Mouse (Mus musculus) embryo, embryonic 9.5 days (tissue): ENCODE measurements around the gene Pank4.
A peak's percentile ranks its signal among the peaks of the same experiment; 100 is the strongest.

Source experiments
- DNase-seq: peaks from one replicate; pipeline ENCODE4 v3.0.0-alpha.2; 2017; ENCODE audit errors: extremely low spot score

Pank4 gene

DNA sequence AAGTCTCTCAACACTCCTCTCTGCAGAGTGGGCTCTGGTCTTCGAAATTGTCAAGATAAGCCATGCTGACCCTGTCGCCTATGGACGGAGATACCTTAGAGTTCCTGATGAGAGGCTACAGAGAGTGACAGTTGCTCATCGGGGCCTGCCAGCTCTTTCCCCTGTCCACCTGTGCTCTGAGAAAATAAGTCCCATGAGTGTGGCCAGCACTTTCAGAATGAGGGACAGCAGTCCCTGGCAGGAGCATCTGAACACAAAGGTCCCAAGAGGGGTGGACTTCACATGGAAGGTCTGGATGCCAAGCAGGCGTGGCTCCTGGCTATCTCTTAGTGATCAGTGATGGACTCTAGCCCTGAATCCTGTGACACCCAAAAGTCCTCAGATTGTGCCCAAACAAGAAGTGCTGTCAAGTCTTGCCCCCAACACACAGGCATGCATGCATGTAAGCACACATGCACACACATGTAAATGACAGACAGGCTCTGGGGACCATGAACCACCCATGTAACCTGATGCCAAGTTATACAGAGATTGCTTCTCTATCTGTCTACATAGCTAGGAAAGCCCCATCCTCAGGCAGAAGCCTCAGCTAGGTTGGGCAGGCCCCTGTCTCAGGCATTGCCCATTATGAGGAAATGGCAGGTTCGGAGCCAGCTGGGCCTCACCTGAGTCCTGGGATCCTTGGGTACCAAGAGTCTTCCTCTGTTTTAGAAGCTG, 20.4 kb upstream of the Pank4 start:
- no peak for DNase-seq

- DNase-seq = peak; percentile 72
Measured at GRCm38 (mm10) chr4:154944121-154944590, 19.8 kb upstream of the Pank4 start.

- DNase-seq = peak; percentile 87
Measured at GRCm38 (mm10) chr4:154946319-154946718, 17.6 kb upstream of the Pank4 start.

GRCm38 (mm10) chr4:154948066-154948939, 15.6 kb upstream of the Pank4 start:
- no peak for DNase-seq

GRCm38 (mm10) chr4:154948940-154949588, 14.9 kb upstream of the Pank4 start:
- DNase-seq = no peak

GRCm38 (mm10) chr4:154949589-154949982, 14.3 kb upstream of the Pank4 start:
- no peak for DNase-seq

DNA sequence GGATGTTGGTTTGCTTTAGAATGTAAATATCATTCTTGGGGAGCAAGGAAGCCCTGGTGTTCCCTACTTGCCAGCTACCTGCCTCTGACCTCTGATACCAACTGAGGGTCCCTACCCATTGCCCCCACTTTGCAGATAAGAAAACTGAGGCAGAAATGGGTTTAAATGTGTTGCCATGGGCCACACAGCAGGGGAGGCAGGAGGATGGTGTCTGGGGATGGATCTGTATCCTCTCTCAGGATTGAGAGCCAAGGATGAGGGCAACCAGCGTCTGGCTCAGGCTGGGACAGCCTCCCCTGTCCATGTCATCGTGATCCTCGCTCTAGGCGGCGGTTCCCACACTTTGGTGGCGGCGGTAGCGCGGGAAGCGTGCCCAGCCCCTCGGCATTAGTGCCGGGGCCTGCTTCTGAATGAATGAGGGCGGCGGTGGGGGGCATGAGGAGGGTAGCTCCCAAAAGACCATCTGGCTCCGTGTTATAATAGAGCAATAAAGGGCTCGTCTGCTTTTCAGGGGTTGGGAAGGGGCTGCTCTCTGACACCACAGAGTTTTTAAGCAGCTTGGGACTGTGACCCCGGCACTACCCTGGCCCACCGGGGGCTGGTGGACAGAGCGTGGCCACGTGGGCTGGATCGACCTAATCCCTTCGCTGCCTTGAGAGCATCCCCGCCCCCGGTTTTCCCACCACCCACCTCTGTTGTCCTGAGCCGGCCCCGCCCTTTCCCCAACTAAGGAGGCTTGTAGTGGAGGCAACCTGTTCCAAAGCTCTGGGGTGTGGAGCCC, 11.3 kb upstream of the Pank4 start:
- DNase-seq = peak; percentile 76

DNA sequence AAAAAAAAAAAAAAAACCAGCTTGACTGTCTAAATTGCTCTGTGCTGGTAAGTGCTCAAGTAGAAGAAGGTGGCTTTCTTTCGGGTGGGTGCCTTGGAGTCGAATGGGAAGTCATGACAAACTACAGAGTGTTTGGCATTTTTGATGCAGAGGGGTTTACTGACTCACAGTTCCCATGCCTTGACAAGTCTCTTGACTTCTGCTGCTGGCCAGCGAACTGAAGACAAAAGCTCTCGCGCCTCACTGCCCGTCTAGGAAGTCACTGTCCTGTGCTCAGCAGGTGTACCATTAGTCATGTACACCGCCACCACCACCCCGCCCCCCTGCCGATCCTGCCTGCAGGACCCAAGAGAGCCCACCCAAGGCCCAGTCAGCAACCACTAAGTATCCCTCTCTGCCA, 7.3 kb upstream of the Pank4 start:
- no peak for DNase-seq

DNA sequence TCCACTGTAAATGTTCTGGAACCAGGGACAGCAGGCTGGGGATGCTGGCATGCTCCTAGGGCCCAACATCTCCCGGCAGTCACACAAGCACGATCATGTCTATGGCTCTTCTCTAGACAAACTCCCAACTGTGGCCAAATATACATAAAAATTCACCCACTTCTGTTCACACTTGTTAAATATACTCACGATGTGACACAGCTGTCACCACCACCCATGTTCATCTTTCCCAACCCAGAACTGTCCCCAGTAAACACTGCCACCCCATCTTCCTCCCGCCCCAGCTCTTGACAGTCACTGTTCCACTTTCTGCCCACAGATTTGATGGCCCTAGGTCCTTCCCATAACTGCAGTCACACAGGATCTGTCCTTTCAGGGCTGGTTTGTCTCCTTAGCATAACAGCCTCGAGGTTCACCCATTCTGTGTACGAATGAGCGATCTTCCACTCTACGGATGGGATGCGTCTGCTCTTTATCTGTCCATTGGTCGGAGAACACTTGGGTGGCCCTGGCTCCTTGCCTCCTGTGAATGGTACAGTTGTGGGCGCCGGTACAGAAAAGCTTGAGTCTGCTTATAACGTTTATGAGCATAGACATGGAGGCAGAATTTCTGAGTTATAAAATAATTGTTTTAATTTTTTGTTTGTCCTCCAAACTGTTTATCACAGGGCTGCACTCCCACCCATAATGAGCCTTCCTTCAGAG, 6.5 kb upstream of the Pank4 start:
- no peak for DNase-seq

DNA sequence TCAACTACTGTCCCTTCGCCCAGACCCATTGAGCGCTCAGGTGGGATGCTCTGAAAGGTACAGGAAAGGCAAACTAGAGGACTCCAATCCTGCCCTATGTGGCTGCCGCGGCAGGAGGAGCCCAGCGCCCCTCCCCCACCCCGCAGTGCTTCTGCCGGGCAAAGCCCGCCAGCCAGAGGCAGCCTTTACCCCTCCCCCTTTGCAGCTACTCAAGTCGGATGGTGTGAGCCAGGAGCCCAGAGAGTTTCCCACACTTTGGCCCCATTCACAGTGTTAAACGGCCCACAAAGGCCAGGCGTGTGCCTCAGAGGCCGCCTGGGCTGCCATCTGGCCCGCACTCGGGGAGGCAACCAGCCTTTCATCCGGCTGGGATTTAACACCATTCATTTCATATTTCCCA, 5.8 kb upstream of the Pank4 start:
- DNase-seq = peak; percentile 83

GRCm38 (mm10) chr4:154958621-154959020, 5.3 kb upstream of the Pank4 start:
- no peak for DNase-seq

- DNase-seq = no peak
Measured at GRCm38 (mm10) chr4:154960021-154960689, 3.8 kb upstream of the Pank4 start.

DNA sequence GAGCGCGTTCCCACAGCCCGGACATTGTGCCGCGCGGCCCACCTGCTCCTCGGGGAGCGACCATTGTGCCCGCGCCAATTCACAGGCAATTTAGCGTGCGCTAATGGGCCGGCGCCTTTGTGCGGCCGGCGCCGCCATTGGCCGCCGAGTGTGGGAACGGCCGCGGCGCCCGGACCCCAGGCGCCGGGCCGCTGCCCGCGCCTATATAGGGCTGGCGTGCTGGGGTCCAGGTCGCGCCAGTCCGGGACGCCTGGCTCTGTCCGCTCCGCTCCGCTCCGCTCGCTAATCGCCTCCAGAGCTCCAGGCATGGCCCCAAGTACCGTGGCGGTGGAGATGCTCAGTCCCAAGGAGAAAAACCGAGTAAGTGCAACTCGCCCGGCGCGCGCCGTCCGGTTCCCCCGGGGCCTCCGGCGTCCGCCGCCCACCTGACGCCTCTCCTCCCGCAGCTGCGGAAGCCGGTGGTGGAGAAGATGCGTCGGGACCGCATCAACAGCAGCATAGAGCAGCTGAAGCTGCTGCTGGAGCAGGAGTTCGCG, 3.2 kb upstream of the Pank4 start, which contains the start of gene Hes5:
TSS of gene Hes5 (plus strand) at position 234 of the 536 bp plus-strand sequence.
- DNase-seq = peak; percentile 83

DNA sequence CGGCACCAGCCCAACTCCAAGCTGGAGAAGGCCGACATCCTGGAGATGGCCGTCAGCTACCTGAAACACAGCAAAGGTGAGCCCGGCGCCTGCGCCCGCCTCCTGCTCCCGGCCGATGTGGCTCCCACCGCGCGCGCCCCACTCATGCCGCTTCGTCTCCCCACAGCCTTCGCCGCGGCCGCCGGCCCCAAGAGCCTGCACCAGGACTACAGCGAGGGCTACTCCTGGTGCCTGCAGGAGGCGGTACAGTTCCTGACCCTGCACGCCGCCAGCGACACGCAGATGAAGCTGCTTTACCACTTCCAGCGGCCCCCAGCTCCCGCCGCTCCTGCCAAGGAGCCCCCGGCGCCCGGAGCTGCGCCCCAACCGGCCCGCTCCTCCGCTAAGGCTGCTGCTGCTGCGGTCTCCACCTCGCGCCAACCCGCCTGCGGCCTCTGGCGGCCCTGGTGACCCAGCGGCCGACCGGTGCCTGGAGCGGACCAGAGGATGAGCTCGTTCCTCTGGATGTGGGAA, 2.6 kb upstream of the Pank4 start:
- peak; percentile 66 for DNase-seq

- DNase-seq = no peak
Measured at GRCm38 (mm10) chr4:154961911-154962310, 2.0 kb upstream of the Pank4 start.

GRCm38 (mm10) chr4:154962683-154963082, 1.2 kb upstream of the Pank4 start:
- DNase-seq = no peak

DNA sequence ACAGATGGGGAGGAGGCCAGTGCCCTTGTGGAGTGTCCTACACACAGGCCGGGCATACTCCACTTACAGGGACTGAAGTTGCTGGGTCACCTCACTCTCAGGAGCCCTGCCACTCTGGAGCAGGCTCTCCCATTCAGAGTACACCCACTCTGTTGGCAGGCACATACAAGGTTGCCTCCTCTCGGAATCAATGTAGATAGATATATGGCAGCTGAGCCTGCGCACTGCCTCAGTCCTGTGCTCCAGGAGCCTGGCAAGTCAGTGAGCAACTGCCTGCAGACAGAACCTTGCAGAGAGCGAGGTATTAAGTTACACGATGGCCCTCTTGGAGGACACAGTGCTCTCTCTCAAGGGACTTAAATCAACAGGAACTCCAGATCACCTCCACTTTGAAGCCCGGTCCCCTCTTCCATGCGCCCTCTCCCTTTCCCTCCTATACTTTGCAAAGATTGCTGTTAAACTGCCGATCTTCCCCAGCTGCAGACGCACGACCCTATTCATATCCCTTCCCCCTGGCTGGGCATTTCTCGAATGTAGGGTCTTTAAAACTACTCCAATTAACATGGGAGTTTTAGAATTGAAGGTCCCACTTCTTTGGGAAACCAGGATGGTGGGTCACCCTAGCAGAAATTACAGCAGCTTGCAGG, 610 bp upstream of the Pank4 start:
- DNase-seq = no peak

- no peak for DNase-seq
Measured at GRCm38 (mm10) chr4:154964581-154965235, 785 bp downstream of the Pank4 start.

DNA sequence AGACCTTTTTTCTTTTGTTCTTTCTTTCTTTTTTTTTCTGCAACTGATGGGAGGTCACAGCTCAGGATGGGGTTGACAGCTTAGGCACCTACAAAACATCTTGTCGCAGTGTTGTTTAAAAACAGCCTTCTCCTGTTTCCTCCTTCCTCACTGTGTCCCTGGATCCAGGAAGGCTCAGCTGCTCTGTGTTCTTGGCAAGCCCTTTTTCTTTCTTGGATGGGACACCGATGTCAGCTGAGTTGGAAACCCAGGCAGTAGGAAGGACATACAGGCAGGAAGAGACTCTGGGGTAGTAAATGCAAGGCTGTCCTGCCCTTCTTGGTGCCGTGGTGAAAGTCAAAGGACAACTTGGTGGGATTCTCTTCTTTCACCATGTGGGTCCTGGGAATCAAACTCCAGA, 1.9 kb downstream of the Pank4 start:
- DNase-seq = no peak
